Mouse (Mus musculus): ENCODE data around the gene Sptb. TPM values are rescaled to one million over a fixed set of nuclear protein-coding genes. Genes with fewer than 3 reads are reported as not detected.

Sptb gene
- polyA plus RNA-seq, 1 experiment from 2014 or later = 15.7 TPM

GRCm38 (mm10) chr12:76681937-76682336 is 28.4 kb downstream of the Sptb start:
- H3K9me3 ChIP-seq (replicated peaks; ENCODE audit: control insufficient read depth, low read length) = no peaks in the 10 kb centered on the region
- peaks cover 17% of the 10 kb centered on the region for H3K4me1 ChIP-seq (ENCODE audit: control insufficient read depth, insufficient read depth, low read length)
- no peak overlapping the region for H3K9ac ChIP-seq (ENCODE audit: low read depth, low read length)
- H3K27ac ChIP-seq (ENCODE audit: low read depth, low read length) = no peak overlapping the region
- no peak overlapping the region for H3K4me2 ChIP-seq
- H3K4me3 ChIP-seq (ENCODE audit: low read depth, low read length) = no peak overlapping the region
- no peaks in the 10 kb centered on the region for H3K36me3 ChIP-seq (ENCODE audit: control insufficient read depth, insufficient read depth, low read length)
- no peaks in the 10 kb centered on the region for H3K27me3 ChIP-seq (ENCODE audit: control insufficient read depth, insufficient read depth, low read length)
- no peak; the same call in 1 of the 2 replicates for ATAC-seq (replicated peaks; ENCODE audit: insufficient number of reproducible peaks, low FRiP score, low TSS enrichment)

- Histone ChIP-seq H3K27me3 (ENCODE audit: control insufficient read depth, insufficient read depth, low read length) (no peaks in the 10 kb centered on the region), H3K27ac (ENCODE audit: low read depth, low read length) (no peak overlapping the region), H3K9me3 (replicated peaks; ENCODE audit: control insufficient read depth, low read length) (no peaks in the 10 kb centered on the region), H3K36me3 (ENCODE audit: control insufficient read depth, insufficient read depth, low read length) (no peaks in the 10 kb centered on the region), H3K4me2 (no peak overlapping the region; the same call in 1 of the 2 replicates), H3K9ac (ENCODE audit: low read depth, low read length) (no peak overlapping the region), H3K4me1 (ENCODE audit: control insufficient read depth, insufficient read depth, low read length) (peaks cover 51% of the 10 kb centered on the region), H3K4me3 (ENCODE audit: low read depth, low read length) (no peak overlapping the region)
- ATAC-seq (replicated peaks; ENCODE audit: insufficient number of reproducible peaks, low FRiP score, low TSS enrichment) = no peak
- WGBS (ENCODE audit: insufficient replicate concordance) = 43% methylated on average over 7 of the region's 7 CpGs
Measured at GRCm38 (mm10) chr12:76677068-76677467, 33.3 kb downstream of the Sptb start.

- Histone ChIP-seq H3K4me3 (ENCODE audit: low read depth, low read length) (no peak overlapping the region), H3K9ac (ENCODE audit: low read depth, low read length) (peak overlapping the region; percentile 13; the same call in 1 of the 2 replicates), H3K27ac (ENCODE audit: low read depth, low read length) (0 out of 2 replicates have a peak overlapping the region, but pooled peaks have one; percentile 16), H3K27me3 (ENCODE audit: control insufficient read depth, insufficient read depth, low read length) (no peaks in the 10 kb centered on the region), H3K4me2 (peak overlapping the region; percentile 34), H3K36me3 (ENCODE audit: control insufficient read depth, insufficient read depth, low read length) (no peaks in the 10 kb centered on the region), H3K4me1 (ENCODE audit: control insufficient read depth, insufficient read depth, low read length) (peaks cover 56% of the 10 kb centered on the region), H3K9me3 (replicated peaks; ENCODE audit: control insufficient read depth, low read length) (no peaks in the 10 kb centered on the region)
- WGBS (ENCODE audit: insufficient replicate concordance) = 73% methylated on average over 22 of the region's 22 CpGs
- no peak for ATAC-seq (replicated peaks; ENCODE audit: insufficient number of reproducible peaks, low FRiP score, low TSS enrichment)
Measured at GRCm38 (mm10) chr12:76676477-76676876, 33.9 kb downstream of the Sptb start.

- peak overlapping the region; percentile 69; the same call in 1 of the 2 replicates for H3K9ac ChIP-seq (ENCODE audit: low read depth, low read length)
- peaks cover 67% of the 10 kb centered on the region for H3K4me1 ChIP-seq (ENCODE audit: control insufficient read depth, insufficient read depth, low read length)
- H3K27ac ChIP-seq (ENCODE audit: low read depth, low read length) = peak overlapping the region; percentile 82
Measured at GRCm38 (mm10) chr12:76675364-76675763, 35.0 kb downstream of the Sptb start.

GRCm38 (mm10) chr12:76673794-76674222 is 36.5 kb downstream of the Sptb start:
- no peaks in the 10 kb centered on the region for H3K36me3 ChIP-seq (ENCODE audit: control insufficient read depth, insufficient read depth, low read length)
- H3K27ac ChIP-seq (ENCODE audit: low read depth, low read length) = peak overlapping the region; percentile 82
- H3K27me3 ChIP-seq (ENCODE audit: control insufficient read depth, insufficient read depth, low read length) = no peaks in the 10 kb centered on the region
- no peak overlapping the region; the same call in 1 of the 2 replicates for H3K4me3 ChIP-seq (ENCODE audit: low read depth, low read length)
- peak overlapping the region; percentile 46 for H3K4me2 ChIP-seq
- peak; percentile 87 for ATAC-seq (replicated peaks; ENCODE audit: insufficient number of reproducible peaks, low FRiP score, low TSS enrichment)
- H3K9me3 ChIP-seq (replicated peaks; ENCODE audit: control insufficient read depth, low read length) = no peaks in the 10 kb centered on the region
- peak overlapping the region; percentile 62; the same call in 1 of the 2 replicates for H3K9ac ChIP-seq (ENCODE audit: low read depth, low read length)
- WGBS (ENCODE audit: insufficient replicate concordance) = 29% methylated on average over 12 of the region's 12 CpGs
- peaks cover 73% of the 10 kb centered on the region for H3K4me1 ChIP-seq (ENCODE audit: control insufficient read depth, insufficient read depth, low read length)

More at GRCm38 (mm10) chr12:76675364-76675763, 35.0 kb downstream of the Sptb start:
- H3K4me2 ChIP-seq = peak overlapping the region; percentile 39
- no peaks in the 10 kb centered on the region for H3K27me3 ChIP-seq (ENCODE audit: control insufficient read depth, insufficient read depth, low read length)
- 60% methylated on average over 5 of the region's 5 CpGs for WGBS (ENCODE audit: insufficient replicate concordance)
- H3K4me3 ChIP-seq (ENCODE audit: low read depth, low read length) = no peak overlapping the region
- no peaks in the 10 kb centered on the region for H3K36me3 ChIP-seq (ENCODE audit: control insufficient read depth, insufficient read depth, low read length)
- no peaks in the 10 kb centered on the region for H3K9me3 ChIP-seq (replicated peaks; ENCODE audit: control insufficient read depth, low read length)
- ATAC-seq (replicated peaks; ENCODE audit: insufficient number of reproducible peaks, low FRiP score, low TSS enrichment) = no peak

GRCm38 (mm10) chr12:76672008-76672407 is 38.3 kb downstream of the Sptb start:
- no peaks in the 10 kb centered on the region for H3K27me3 ChIP-seq (ENCODE audit: control insufficient read depth, insufficient read depth, low read length)
- 0 out of 2 replicates have a peak overlapping the region, but pooled peaks have one; percentile 10 for H3K9ac ChIP-seq (ENCODE audit: low read depth, low read length)
- 81% methylated on average over 8 of the region's 8 CpGs for WGBS (ENCODE audit: insufficient replicate concordance)
- H3K36me3 ChIP-seq (ENCODE audit: control insufficient read depth, insufficient read depth, low read length) = no peaks in the 10 kb centered on the region
- H3K4me1 ChIP-seq (ENCODE audit: control insufficient read depth, insufficient read depth, low read length) = peaks cover 68% of the 10 kb centered on the region
- no peak overlapping the region for H3K4me2 ChIP-seq
- no peak overlapping the region for H3K4me3 ChIP-seq (ENCODE audit: low read depth, low read length)
- no peak for ATAC-seq (replicated peaks; ENCODE audit: insufficient number of reproducible peaks, low FRiP score, low TSS enrichment)
- no peaks in the 10 kb centered on the region for H3K9me3 ChIP-seq (replicated peaks; ENCODE audit: control insufficient read depth, low read length)
- H3K27ac ChIP-seq (ENCODE audit: low read depth, low read length) = peak overlapping the region; percentile 84; the same call in 1 of the 2 replicates

- Histone ChIP-seq H3K4me2 (peak overlapping the region; percentile 35), H3K27me3 (ENCODE audit: control insufficient read depth, insufficient read depth, low read length) (no peaks in the 10 kb centered on the region), H3K4me3 (ENCODE audit: low read depth, low read length) (no peak overlapping the region), H3K27ac (ENCODE audit: low read depth, low read length) (peak overlapping the region; percentile 84), H3K36me3 (ENCODE audit: control insufficient read depth, insufficient read depth, low read length) (no peaks in the 10 kb centered on the region), H3K9me3 (replicated peaks; ENCODE audit: control insufficient read depth, low read length) (no peaks in the 10 kb centered on the region), H3K4me1 (ENCODE audit: control insufficient read depth, insufficient read depth, low read length) (peaks cover 57% of the 10 kb centered on the region), H3K9ac (ENCODE audit: low read depth, low read length) (peak overlapping the region; percentile 43; the same call in 1 of the 2 replicates)
- peak; percentile 72 for ATAC-seq (replicated peaks; ENCODE audit: insufficient number of reproducible peaks, low FRiP score, low TSS enrichment)
- 42% methylated on average over 13 of the region's 13 CpGs for WGBS (ENCODE audit: insufficient replicate concordance)
Measured at GRCm38 (mm10) chr12:76670533-76671086, 39.7 kb downstream of the Sptb start.

- Histone ChIP-seq H3K4me2 (peak overlapping the region; percentile 35), H3K4me3 (ENCODE audit: low read depth, low read length) (no peak overlapping the region), H3K9me3 (replicated peaks; ENCODE audit: control insufficient read depth, low read length) (no peaks in the 10 kb centered on the region), H3K4me1 (ENCODE audit: control insufficient read depth, insufficient read depth, low read length) (peaks cover 52% of the 10 kb centered on the region), H3K36me3 (ENCODE audit: control insufficient read depth, insufficient read depth, low read length) (no peaks in the 10 kb centered on the region), H3K9ac (ENCODE audit: low read depth, low read length) (peak overlapping the region; percentile 47), H3K27me3 (ENCODE audit: control insufficient read depth, insufficient read depth, low read length) (no peaks in the 10 kb centered on the region), H3K27ac (ENCODE audit: low read depth, low read length) (peak overlapping the region; percentile 69)
- WGBS (ENCODE audit: insufficient replicate concordance) = 22% methylated on average over 5 of the region's 5 CpGs
- no peak; the same call in 1 of the 2 replicates for ATAC-seq (replicated peaks; ENCODE audit: insufficient number of reproducible peaks, low FRiP score, low TSS enrichment)
Measured at GRCm38 (mm10) chr12:76669956-76670530, 40.3 kb downstream of the Sptb start.
